In the genomic region with DNA sequence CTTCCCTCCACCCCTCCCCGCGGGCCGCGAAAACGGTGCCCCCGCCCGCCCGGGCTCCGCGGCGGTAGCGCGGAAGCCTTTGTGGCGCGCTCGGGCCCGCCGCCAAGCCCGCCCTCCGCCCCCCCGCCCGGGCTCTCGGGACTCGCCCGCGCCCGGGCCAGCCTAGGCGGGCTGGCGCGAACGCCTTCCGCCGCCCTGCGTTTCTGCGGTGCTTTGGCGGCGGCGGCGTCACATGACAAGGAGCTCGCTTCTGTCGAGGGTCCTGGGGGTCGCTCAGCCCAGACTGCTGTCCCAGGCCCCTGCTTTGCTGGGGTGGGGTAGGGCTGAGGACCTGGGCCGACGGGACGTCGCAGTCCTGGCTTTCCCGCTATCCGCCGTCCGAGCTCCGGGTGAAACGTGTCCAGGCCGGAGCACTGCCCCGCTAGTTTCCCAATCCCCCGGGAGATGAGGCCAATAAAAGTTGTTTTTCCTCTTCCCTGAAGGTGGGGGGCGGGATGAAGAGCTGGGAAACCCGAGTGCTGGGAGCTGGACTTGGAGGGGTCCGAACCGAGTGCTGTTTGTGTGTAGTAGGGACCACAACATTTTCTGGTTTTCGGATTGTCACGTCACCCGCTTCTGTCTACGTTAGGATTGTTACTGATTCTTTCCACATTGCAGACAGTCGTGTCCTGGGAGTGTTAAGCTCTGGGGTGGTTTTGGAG, we compare ENCODE assay signal across 7 mouse cellular contexts. TPM values are rescaled to one million over a fixed set of nuclear protein-coding genes. Genes with fewer than 3 reads are reported as not detected.
DNase-seq lines count a peak whose midpoint lies in the region; ATAC-seq and TF ChIP-seq lines count a peak whose summit lies in the region.

No protein-coding gene starts in this region.

- intact Hi-C loops in heart, adult 2 months (cut with DNase I): loop anchor here (10.0 kb wide), 1 partner anchor 511 kb away; no protein-coding TSS in a partner anchor

- peak; percentile 81 for DNase-seq in adrenal gland, postnatal 14 days
- peak; percentile 77 for DNase-seq in embryonic facial prominence, embryonic 11.5 days (ENCODE audit: low spot score)
- DNase-seq in heart, adult 2 months: peak; percentile 86 to 88
- peak; percentile 81 for DNase-seq in kidney, adult 2 months
- peak; percentile 78 for DNase-seq in limb, embryonic 11.5 days (ENCODE audit: low spot score)

- TF ChIP-seq POLR2A in heart, adult 2 months (IDR thresholded peaks at IDR 0.05; ENCODE audit: insufficient read depth, low read depth, low read length): peak; percentile 48; the same call in 1 of the 2 replicates
- TF ChIP-seq POLR2A in kidney, adult 2 months (IDR thresholded peaks at IDR 0.05; ENCODE audit: low read depth, low read length): no peak
- TF ChIP-seq POLR2A in small intestine, adult 2 months (IDR thresholded peaks at IDR 0.05; ENCODE audit: low read depth, low read length): peak; percentile 55

- H3K27me3 ChIP-seq in embryonic facial prominence, embryonic 11.5 days (ENCODE audit: control insufficient read depth, insufficient read depth, low read length): no peaks in the 10 kb centered on the region
- H3K27me3 ChIP-seq in heart, adult 2 months (ENCODE audit: control insufficient read depth, insufficient read depth, low read length): no peaks in the 10 kb centered on the region
- H3K27me3 ChIP-seq in kidney, adult 2 months (replicated peaks; ENCODE audit: control insufficient read depth, insufficient read depth, low read length): no peaks in the 10 kb centered on the region
- no peaks in the 10 kb centered on the region for H3K27me3 ChIP-seq in limb, embryonic 11.5 days (ENCODE audit: control insufficient read depth, insufficient read depth, low read length)
- no peaks in the 10 kb centered on the region for H3K27me3 ChIP-seq in midbrain, embryonic 12.5 days
- no peaks in the 10 kb centered on the region for H3K27me3 ChIP-seq in small intestine, adult 2 months (ENCODE audit: control insufficient read depth, insufficient read depth, low read length)

- peak overlapping the region; percentile 42 for H3K4me2 ChIP-seq in embryonic facial prominence, embryonic 11.5 days (ENCODE audit: low read depth, low read length)
- H3K4me2 ChIP-seq in limb, embryonic 11.5 days (ENCODE audit: low read depth, severe bottlenecking): peak overlapping the region; percentile 60
- H3K4me2 ChIP-seq in midbrain, embryonic 12.5 days (replicated peaks): peak overlapping the region; percentile 63

- H3K4me3 ChIP-seq in embryonic facial prominence, embryonic 11.5 days (ENCODE audit: low read depth, low read length): peak overlapping the region; percentile 86
- H3K4me3 ChIP-seq in heart, adult 2 months: peak overlapping the region; percentile 70
- peak overlapping the region; percentile 97 for H3K4me3 ChIP-seq in kidney, adult 2 months (ENCODE audit: insufficient read depth, low read depth, low read length)
- peak overlapping the region; percentile 82 for H3K4me3 ChIP-seq in limb, embryonic 11.5 days (ENCODE audit: low read depth, low read length)
- peak overlapping the region; percentile 84 for H3K4me3 ChIP-seq in midbrain, embryonic 12.5 days
- H3K4me3 ChIP-seq in small intestine, adult 2 months (ENCODE audit: low read depth, low read length): peak overlapping the region; percentile 100

- peaks cover 3% of the 10 kb centered on the region for H3K79me2 ChIP-seq in heart, adult 2 months (replicated peaks; ENCODE audit: control insufficient read depth, insufficient read depth, low read length)

- H3K27ac ChIP-seq in embryonic facial prominence, embryonic 11.5 days (replicated peaks; ENCODE audit: low read depth, low read length): peak overlapping the region; percentile 97
- peak overlapping the region; percentile 97 for H3K27ac ChIP-seq in heart, adult 2 months
- H3K27ac ChIP-seq in kidney, adult 2 months (ENCODE audit: insufficient read depth, low read depth, low read length): peak overlapping the region; percentile 100
- peak overlapping the region; percentile 98 for H3K27ac ChIP-seq in limb, embryonic 11.5 days (replicated peaks; ENCODE audit: low read depth, low read length)
- H3K27ac ChIP-seq in midbrain, embryonic 12.5 days (replicated peaks): peak overlapping the region; percentile 97
- H3K27ac ChIP-seq in small intestine, adult 2 months (ENCODE audit: insufficient read depth, low read depth, low read length): peak overlapping the region; percentile 97

- no peak for TF ChIP-seq CTCF in heart, adult 2 months (IDR thresholded peaks at IDR 0.05)
- no peak for TF ChIP-seq CTCF in kidney, adult 2 months (conservative IDR thresholded peaks at IDR 0.05; ENCODE audit: insufficient read depth, insufficient read length, low read depth, low read length)
- no peak for TF ChIP-seq CTCF in small intestine, adult 2 months (IDR thresholded peaks at IDR 0.05; ENCODE audit: extremely low read depth, insufficient read length, insufficient replicate concordance, low read depth, low read length)

- TF ChIP-seq EP300 in heart, adult 2 months (IDR thresholded peaks at IDR 0.05; ENCODE audit: insufficient read depth, low read depth, low read length): peak; percentile 13; the same call in 1 of the 2 replicates

- peak; percentile 31 for ATAC-seq in embryonic facial prominence, embryonic 11.5 days (replicated peaks; ENCODE audit: insufficient number of reproducible peaks, low FRiP score, low TSS enrichment, low read depth)
- peak; percentile 28; the same call in 1 of the 2 replicates for ATAC-seq in limb, embryonic 11.5 days (ENCODE audit: insufficient number of reproducible peaks, low FRiP score, low TSS enrichment, low read depth)
- peak; percentile 63 for ATAC-seq in midbrain, embryonic 12.5 days (ENCODE audit: low FRiP score, low read depth)

- 0% methylated on average over 44 of the region's 64 CpGs for WGBS in embryonic facial prominence, embryonic 11.5 days
- under 1% methylated on average over 43 of the region's 64 CpGs for WGBS in heart, adult 2 months
- under 1% methylated on average over 56 of the region's 64 CpGs for WGBS in kidney, adult 2 months
- WGBS in limb, embryonic 11.5 days: under 1% methylated on average over 46 of the region's 64 CpGs
- under 1% methylated on average over 43 of the region's 64 CpGs for WGBS in midbrain, embryonic 12.5 days
- under 1% methylated on average over 63 of the region's 64 CpGs for WGBS in small intestine, adult 2 months

- no peaks in the 10 kb centered on the region for H3K9me3 ChIP-seq in embryonic facial prominence, embryonic 11.5 days (replicated peaks; ENCODE audit: control insufficient read depth, low read length)
- no peaks in the 10 kb centered on the region for H3K9me3 ChIP-seq in limb, embryonic 11.5 days (ENCODE audit: control insufficient read depth, low read length)
- no peaks in the 10 kb centered on the region for H3K9me3 ChIP-seq in midbrain, embryonic 12.5 days

- peak overlapping the region; percentile 97 for H3K9ac ChIP-seq in embryonic facial prominence, embryonic 11.5 days (replicated peaks; ENCODE audit: low read length)
- peak overlapping the region; percentile 93 for H3K9ac ChIP-seq in heart, adult 2 months (ENCODE audit: low read depth, low read length)
- peak overlapping the region; percentile 98 for H3K9ac ChIP-seq in limb, embryonic 11.5 days (ENCODE audit: low read length)
- H3K9ac ChIP-seq in midbrain, embryonic 12.5 days (replicated peaks): peak overlapping the region; percentile 95

- H3K36me3 ChIP-seq in embryonic facial prominence, embryonic 11.5 days (replicated peaks; ENCODE audit: control insufficient read depth, insufficient read depth, low read depth, low read length): no peaks in the 10 kb centered on the region
- peaks cover 3% of the 10 kb centered on the region for H3K36me3 ChIP-seq in heart, adult 2 months (ENCODE audit: control insufficient read depth, insufficient read depth, low read length)
- H3K36me3 ChIP-seq in kidney, adult 2 months (ENCODE audit: control insufficient read depth, insufficient read depth, low read length): no peaks in the 10 kb centered on the region
- no peaks in the 10 kb centered on the region for H3K36me3 ChIP-seq in limb, embryonic 11.5 days (ENCODE audit: control insufficient read depth, insufficient read depth, low read length)
- H3K36me3 ChIP-seq in midbrain, embryonic 12.5 days: no peaks in the 10 kb centered on the region
- H3K36me3 ChIP-seq in small intestine, adult 2 months (ENCODE audit: control insufficient read depth, insufficient read depth, low read length): no peaks in the 10 kb centered on the region

- no peaks in the 10 kb centered on the region for H3K4me1 ChIP-seq in embryonic facial prominence, embryonic 11.5 days (ENCODE audit: control insufficient read depth, insufficient read depth, low read length)
- peaks cover 3% of the 10 kb centered on the region for H3K4me1 ChIP-seq in heart, adult 2 months (ENCODE audit: control insufficient read depth, insufficient read depth, low read length)
- H3K4me1 ChIP-seq in kidney, adult 2 months (ENCODE audit: control insufficient read depth, insufficient read depth, low read length): peaks cover 6% of the 10 kb centered on the region; the same call in 1 of the 2 replicates
- peaks cover 4% of the 10 kb centered on the region; the same call in 1 of the 2 replicates for H3K4me1 ChIP-seq in limb, embryonic 11.5 days (ENCODE audit: control insufficient read depth, insufficient read depth, low read length)
- peaks cover 34% of the 10 kb centered on the region for H3K4me1 ChIP-seq in midbrain, embryonic 12.5 days
- peaks cover 2% of the 10 kb centered on the region for H3K4me1 ChIP-seq in small intestine, adult 2 months (ENCODE audit: control insufficient read depth, insufficient read depth, insufficient read length, low read length)

RNA-seq across cellular contexts. Expression of gene Stag1, which starts 46.6 kb away (rescaled TPM):
- 42.5 and 43.1 TPM in 2 replicates for total RNA-seq in adrenal gland, postnatal 14 days (2021)
- 54.9 and 61.7 TPM in 2 replicates for polyA plus RNA-seq in embryonic facial prominence, embryonic 11.5 days (2014; fragmentation: Nextera tagmentation; extraction: Ambion mirVana)
- 10 to 100 TPM; 27.8 TPM for total RNA-seq in heart, adult 2 months (2021)
- polyA plus RNA-seq in heart, adult 2 months (2012; rRNA removed): 4.1 and 8.1 TPM in 2 replicates
- 3.4 and 5.1 TPM in 2 replicates for polyA plus RNA-seq in kidney, adult 2 months (2012; rRNA removed)
- 57.5 and 59.0 TPM in 2 replicates for polyA plus RNA-seq in limb, embryonic 11.5 days (2014; fragmentation: Nextera tagmentation; extraction: Ambion mirVana)
- polyA plus RNA-seq in midbrain, embryonic 12.5 days (2016; fragmentation: Nextera tagmentation; extraction: Ambion mirVana): 57.0 and 63.6 TPM in 2 replicates
- polyA plus RNA-seq in small intestine, adult 2 months (2012; rRNA removed): 0.89 and 0.96 TPM in 2 replicates

Comparison
In these comparisons a context has a peak if more than half of its experiments do, and no peak if none do; other contexts are left out.
1. Peak in every context shown above with its lines: DNase-seq, ATAC-seq, H3K4me3 ChIP-seq and H3K27ac ChIP-seq.